Mouse (Mus musculus) gastrocnemius, adult 18-20 months (tissue): ENCODE data around the gene Itih5. TPM values are rescaled to one million over a fixed set of nuclear protein-coding genes. Genes with fewer than 3 reads are reported as not detected.

Source experiments
- DNase-seq: peaks from one replicate; pipeline ENCODE4 v3.0.0; 2021; ENCODE audit warnings: low spot score
- long read RNA-seq, 2 experiments: library from polyadenylated mRNA; stranded (forward); transcript quantifications; one replicate each; pipeline ENCODE4 v2.0.0; 2021
- total RNA-seq, 2 experiments: library from RNA; stranded (reverse); gene quantifications; 2 replicates each; pipeline ENCODE4 v1.2.3; 2021

The Itih5 gene
- 10 to 100 TPM; 10.2 to 12.7 TPM for total RNA-seq
- long read RNA-seq, experiment 1, full-length matches to known transcripts, result 7 of 11 reads
- long read RNA-seq, experiment 1, partial matches to known transcripts, result 1 of 11 reads
- long read RNA-seq, experiment 1, other reads (novel, unspliced or antisense), result 3 of 11 reads
- long read RNA-seq, experiment 2, full-length matches to known transcripts, result 1 of 3 reads
- long read RNA-seq, experiment 2, partial matches to known transcripts, result 0 of 3 reads
- long read RNA-seq, experiment 2, other reads (novel, unspliced or antisense), result 2 of 3 reads

- DNase-seq, result peak; percentile 34
Observed at GRCm38 (mm10) chr2:10153201-10154075, at the start of gene Itih5. Gene Itih5 (plus strand): TSS chr2:10153571.

GRCm38 (mm10) chr2:10108535-10109189, 44.7 kb upstream of the Itih5 start:
- DNase-seq, result no peak

GRCm38 (mm10) chr2:10118751-10119150, 34.6 kb upstream of the Itih5 start:
- no peak for DNase-seq

- no peak for DNase-seq
Observed at GRCm38 (mm10) chr2:10119276-10119675, 34.1 kb upstream of the Itih5 start.

GRCm38 (mm10) chr2:10121826-10122225, 31.5 kb upstream of the Itih5 start:
- DNase-seq, result no peak

GRCm38 (mm10) chr2:10126122-10126521, 27.2 kb upstream of the Itih5 start:
- no peak for DNase-seq

- DNase-seq, result no peak
Observed at GRCm38 (mm10) chr2:10127471-10127870, 25.9 kb upstream of the Itih5 start.

- no peak for DNase-seq
Observed at GRCm38 (mm10) chr2:10128571-10128970, 24.8 kb upstream of the Itih5 start.

GRCm38 (mm10) chr2:10130341-10130990, 22.9 kb upstream of the Itih5 start:
- DNase-seq, result no peak

- no peak for DNase-seq
Observed at GRCm38 (mm10) chr2:10131296-10131695, 22.1 kb upstream of the Itih5 start, which contains the start of gene Itih2. Gene Itih2 (minus strand): TSS chr2:10131396.

- DNase-seq, result no peak
Observed at GRCm38 (mm10) chr2:10132128-10132527, 21.2 kb upstream of the Itih5 start.

- no peak for DNase-seq
Observed at GRCm38 (mm10) chr2:10133941-10134340, 19.4 kb upstream of the Itih5 start.

- no peak for DNase-seq
Observed at GRCm38 (mm10) chr2:10137320-10137719, 16.1 kb upstream of the Itih5 start.

GRCm38 (mm10) chr2:10140456-10140855, 12.9 kb upstream of the Itih5 start:
- DNase-seq, result no peak

GRCm38 (mm10) chr2:10142472-10143454, 10.6 kb upstream of the Itih5 start:
- DNase-seq, result peak; percentile 81

GRCm38 (mm10) chr2:10145514-10145913, 7.9 kb upstream of the Itih5 start:
- DNase-seq, result no peak

- DNase-seq, result no peak
Observed at GRCm38 (mm10) chr2:10147176-10147575, 6.2 kb upstream of the Itih5 start.

GRCm38 (mm10) chr2:10152590-10152989, 781 bp upstream of the Itih5 start:
- no peak for DNase-seq

GRCm38 (mm10) chr2:10157184-10157583, 3.8 kb downstream of the Itih5 start:
- no peak for DNase-seq

- DNase-seq, result no peak
Observed at GRCm38 (mm10) chr2:10162011-10162410, 8.6 kb downstream of the Itih5 start.
